Mouse (Mus musculus): ENCODE data around the gene Ncor1.
"Not testable (repeated sequence)": the region's sequence is repeated elsewhere in the genome, so short reads cannot be mapped to it uniquely, and the experiment has no call there.

- TF ChIP-seq CTCF (IDR thresholded peaks at IDR 0.05; ENCODE audit: low read depth, low read length); POLR2A (IDR thresholded peaks at IDR 0.05; ENCODE audit: borderline replicate concordance, low read depth, low read length): not testable (repeated sequence)
These were observed 4.2 kb upstream of the Ncor1 start for GRCm38 (mm10) chr11:62462529-62462928.
